Mouse (Mus musculus): Measurements from ENCODE around the gene Sox6.

GRCm38 (mm10) chr7:115666686-115667382 is 371.8 kb downstream of the Sox6 start:
- TF ChIP-seq CTCF (conservative IDR thresholded peaks at IDR 0.05; ENCODE audit: low read length) = no peak
- TF ChIP-seq NANOG (IDR thresholded peaks at IDR 0.05; ENCODE audit: borderline replicate concordance, low read length) = no peak
- no peak for TF ChIP-seq POU5F1 (IDR thresholded peaks at IDR 0.05; ENCODE audit: borderline replicate concordance, low read length)
